Mouse (Mus musculus): Measurements from ENCODE around the gene Paqr9. TPM values are rescaled to one million over a fixed set of nuclear protein-coding genes. Genes with fewer than 3 reads are reported as not detected.

Gene Paqr9
- polyA plus RNA-seq, 1 experiment: not detected

DNA sequence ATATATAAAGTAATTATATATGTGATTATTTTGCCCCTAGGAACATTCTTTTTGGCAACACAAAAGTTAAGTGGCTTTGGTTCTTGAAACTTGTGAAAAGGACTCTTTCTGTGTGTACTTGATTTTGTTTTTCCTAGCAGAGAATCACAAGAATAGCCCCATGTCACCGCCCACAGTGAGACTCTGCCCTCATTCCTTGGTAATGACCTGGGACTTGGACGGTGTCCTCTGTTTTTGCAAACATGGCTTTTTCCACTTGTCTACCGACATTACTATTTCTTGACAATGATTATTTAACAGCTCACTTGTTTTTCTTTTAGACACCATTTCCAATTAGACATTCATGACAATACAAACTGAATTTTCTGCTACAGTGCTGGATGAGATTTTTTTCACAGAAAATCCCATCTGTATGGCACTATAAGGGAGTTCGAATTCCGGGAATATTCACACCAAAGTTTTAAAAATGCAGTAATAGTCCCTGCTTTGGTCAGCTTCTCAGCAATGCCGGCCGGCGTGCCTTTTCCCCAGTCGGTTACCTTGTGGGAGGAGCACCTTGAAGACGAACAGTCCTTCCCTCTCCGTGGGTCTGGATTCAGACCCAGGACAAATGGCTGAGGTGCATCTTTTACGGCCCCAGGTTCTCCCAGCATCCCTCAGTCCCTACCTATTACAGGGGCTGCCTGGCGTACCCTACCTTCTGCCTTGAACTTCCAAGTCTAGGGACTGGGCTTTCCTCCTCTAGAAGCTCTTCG is 55.6 kb downstream of the Paqr9 start:
- TF ChIP-seq POLR2A (IDR thresholded peaks at IDR 0.05; ENCODE audit: borderline replicate concordance, low read depth, low read length): no peak
- no peak for TF ChIP-seq CTCF (IDR thresholded peaks at IDR 0.05; ENCODE audit: low read depth, low read length)
- no peaks in the 10 kb centered on the region for H3K4me1 ChIP-seq (ENCODE audit: control insufficient read depth, insufficient read depth, low read length)
- H3K27ac ChIP-seq (ENCODE audit: insufficient read depth, low read depth, low read length): no peak overlapping the region
- H3K4me3 ChIP-seq (ENCODE audit: insufficient read depth, low read length): no peak overlapping the region

DNA sequence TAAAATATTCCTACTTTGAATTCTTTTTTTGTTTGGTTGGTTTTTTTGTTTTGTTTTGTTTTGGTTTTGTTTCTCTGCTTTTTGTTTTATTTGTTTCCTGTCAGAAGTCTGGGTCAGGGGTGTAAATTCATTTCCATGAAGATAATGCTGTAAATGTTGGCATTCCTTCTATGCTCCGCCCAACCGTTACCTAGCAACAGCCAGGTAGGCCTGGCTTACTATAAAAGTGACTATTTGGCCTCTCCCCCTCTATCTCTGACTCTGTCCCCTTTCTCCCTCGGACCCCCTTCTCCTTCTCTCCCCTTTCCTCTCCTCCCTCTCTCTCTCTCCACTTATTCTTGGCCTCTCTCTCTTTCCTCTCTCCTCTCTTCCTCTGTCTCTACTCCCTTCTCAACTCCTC is 56.5 kb downstream of the Paqr9 start:
- no peak overlapping the region for H3K27ac ChIP-seq (ENCODE audit: insufficient read depth, low read depth, low read length)
- no peak overlapping the region for H3K4me3 ChIP-seq (ENCODE audit: insufficient read depth, low read length)
- TF ChIP-seq CTCF (IDR thresholded peaks at IDR 0.05; ENCODE audit: low read depth, low read length) (no peak), POLR2A (IDR thresholded peaks at IDR 0.05; ENCODE audit: borderline replicate concordance, low read depth, low read length) (no peak)
- no peaks in the 10 kb centered on the region for H3K4me1 ChIP-seq (ENCODE audit: control insufficient read depth, insufficient read depth, low read length)

Other genes starting within 250 kb of the Paqr9 start
- not detected in 2 replicates for gene Chst2, start 152.9 kb upstream of the Paqr9 start, polyA plus RNA-seq (2012; ENCODE audit: insufficient read depth, insufficient read length, missing spikeins)
- 51.8 and 58.0 TPM in 2 replicates for gene U2surp, start 47.7 kb upstream of the Paqr9 start, polyA plus RNA-seq (2012; ENCODE audit: insufficient read depth, insufficient read length, missing spikeins)
- not detected in 2 replicates for gene Pcolce2, start 77.9 kb downstream of the Paqr9 start, polyA plus RNA-seq (2012; ENCODE audit: insufficient read depth, insufficient read length, missing spikeins)
- 0.12 and 0.37 TPM in 2 replicates for gene Trpc1, start 190.7 kb downstream of the Paqr9 start, polyA plus RNA-seq (2012; ENCODE audit: insufficient read depth, insufficient read length, missing spikeins)

All from bone marrow macrophage, adult 2 months (primary cell).